Mouse (Mus musculus): ENCODE measurements at regions not wholly inside any gene's neighbourhood (a gene's known extent, or its start where the extent isn't known, plus 50 kb on each side); places are given as distances from the start of the nearest gene placed in this dataset.

DNA sequence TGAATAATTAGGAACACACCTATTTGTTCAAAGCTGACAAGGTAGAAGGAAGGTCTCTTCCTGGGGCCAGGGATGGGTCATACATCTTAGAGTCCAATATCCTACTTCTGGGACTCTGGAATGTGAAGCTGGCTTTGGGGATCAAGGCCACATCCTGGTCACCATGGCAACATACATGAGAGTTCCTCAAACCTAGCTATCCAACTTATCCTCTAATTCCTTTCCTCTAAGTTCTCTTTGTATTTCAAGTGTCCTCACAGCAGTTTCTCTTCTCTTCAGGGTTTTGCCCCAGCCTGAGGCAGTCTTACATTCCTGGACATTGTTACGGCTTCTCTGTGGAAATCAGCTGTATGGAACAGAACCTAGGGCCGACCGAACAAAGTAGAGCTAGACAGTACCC lies 97.0 kb upstream of the Nxt1 start:
- no peaks in the 10 kb centered on the region for H3K36me3 ChIP-seq
- no peak overlapping the region for H3K27ac ChIP-seq
- no peak for DNase-seq (ENCODE audit: low spot score)
- H3K4me1 ChIP-seq: no peaks in the 10 kb centered on the region
- no peaks in the 10 kb centered on the region for H3K9me3 ChIP-seq (replicated peaks)
- WGBS: 86% methylated on average over 3 of the region's 3 CpGs
- no peaks in the 10 kb centered on the region for H3K27me3 ChIP-seq (ENCODE audit: low read depth, poor library complexity, severe bottlenecking)
- no peak overlapping the region for H3K4me3 ChIP-seq

DNA sequence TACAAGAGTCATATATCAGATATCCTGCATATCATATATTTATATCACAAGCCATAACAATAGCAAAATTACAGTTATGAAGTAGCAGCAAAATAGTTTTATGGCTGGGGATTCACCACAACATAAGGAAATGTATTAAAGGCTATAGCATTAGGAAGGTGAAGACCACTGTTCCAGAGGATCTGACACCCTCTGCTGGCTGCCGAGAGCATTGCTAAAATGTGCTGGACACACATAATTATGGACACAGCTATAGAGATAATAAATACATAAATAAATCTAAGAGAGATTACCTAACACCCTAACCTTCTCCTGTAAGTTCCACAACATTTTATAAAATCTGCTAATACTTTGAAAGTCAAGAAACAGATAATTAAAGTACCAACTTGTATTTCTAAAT lies 100.2 kb upstream of the Nxt1 start:
- Histone ChIP-seq H3K4me3 (no peak overlapping the region), H3K27me3 (ENCODE audit: low read depth, poor library complexity, severe bottlenecking) (no peaks in the 10 kb centered on the region), H3K27ac (no peak overlapping the region), H3K4me1 (no peaks in the 10 kb centered on the region), H3K9me3 (replicated peaks) (no peaks in the 10 kb centered on the region), H3K36me3 (no peaks in the 10 kb centered on the region)
- DNase-seq (ENCODE audit: low spot score): peak; percentile 57
- 33% methylated on average over 1 of the region's 1 CpGs for WGBS

DNA sequence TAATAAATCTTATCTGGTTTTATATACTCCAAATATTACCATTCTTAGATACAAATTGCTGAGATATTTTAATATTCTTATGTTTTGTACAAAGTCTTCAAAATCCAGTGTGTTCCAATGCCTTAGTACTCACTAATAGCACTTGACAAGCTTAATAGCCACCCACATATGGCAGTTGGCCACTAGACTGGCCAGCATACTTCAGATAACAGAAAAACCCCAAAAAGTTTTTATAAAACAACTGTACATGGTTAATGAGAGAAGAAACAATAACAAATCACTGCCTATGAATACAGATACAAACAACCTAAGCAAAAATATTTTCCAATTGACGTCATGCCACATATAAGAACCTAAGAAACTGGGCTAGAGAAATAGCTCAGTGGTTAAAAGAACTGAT lies 100.8 kb upstream of the Nxt1 start:
- 100% methylated on average over 1 of the region's 1 CpGs for WGBS
- Histone ChIP-seq H3K27ac (no peak overlapping the region), H3K4me3 (no peak overlapping the region), H3K27me3 (ENCODE audit: low read depth, poor library complexity, severe bottlenecking) (no peaks in the 10 kb centered on the region), H3K4me1 (no peaks in the 10 kb centered on the region), H3K36me3 (no peaks in the 10 kb centered on the region), H3K9me3 (replicated peaks) (no peaks in the 10 kb centered on the region)
- no peak for DNase-seq (ENCODE audit: low spot score)

DNA sequence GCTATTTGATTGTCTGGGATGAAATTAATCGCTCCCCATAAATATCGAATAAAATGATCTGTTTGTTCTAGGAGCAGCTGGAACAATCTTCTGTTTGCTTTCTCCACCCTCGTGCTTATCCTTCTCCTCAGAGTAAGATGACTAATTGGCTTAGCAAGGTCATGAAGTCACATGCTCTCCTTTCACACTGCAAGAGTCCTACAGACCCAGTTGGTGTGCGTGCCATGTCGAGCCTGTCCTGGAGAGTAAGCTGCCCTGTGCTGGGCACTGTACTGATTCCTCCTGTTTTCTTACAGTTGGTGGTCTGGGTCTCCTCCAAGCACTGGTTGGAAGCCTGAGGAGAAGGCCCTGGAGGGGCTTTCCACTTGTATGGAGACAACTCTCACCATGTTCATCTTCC lies 101.4 kb upstream of the Nxt1 start:
- H3K4me3 ChIP-seq: no peak overlapping the region
- 87% methylated on average over 5 of the region's 5 CpGs for WGBS
- DNase-seq (ENCODE audit: low spot score): no peak
- H3K27ac ChIP-seq: no peak overlapping the region
- no peaks in the 10 kb centered on the region for H3K27me3 ChIP-seq (ENCODE audit: low read depth, poor library complexity, severe bottlenecking)
- no peaks in the 10 kb centered on the region for H3K36me3 ChIP-seq
- no peaks in the 10 kb centered on the region for H3K9me3 ChIP-seq (replicated peaks)
- H3K4me1 ChIP-seq: no peaks in the 10 kb centered on the region

DNA sequence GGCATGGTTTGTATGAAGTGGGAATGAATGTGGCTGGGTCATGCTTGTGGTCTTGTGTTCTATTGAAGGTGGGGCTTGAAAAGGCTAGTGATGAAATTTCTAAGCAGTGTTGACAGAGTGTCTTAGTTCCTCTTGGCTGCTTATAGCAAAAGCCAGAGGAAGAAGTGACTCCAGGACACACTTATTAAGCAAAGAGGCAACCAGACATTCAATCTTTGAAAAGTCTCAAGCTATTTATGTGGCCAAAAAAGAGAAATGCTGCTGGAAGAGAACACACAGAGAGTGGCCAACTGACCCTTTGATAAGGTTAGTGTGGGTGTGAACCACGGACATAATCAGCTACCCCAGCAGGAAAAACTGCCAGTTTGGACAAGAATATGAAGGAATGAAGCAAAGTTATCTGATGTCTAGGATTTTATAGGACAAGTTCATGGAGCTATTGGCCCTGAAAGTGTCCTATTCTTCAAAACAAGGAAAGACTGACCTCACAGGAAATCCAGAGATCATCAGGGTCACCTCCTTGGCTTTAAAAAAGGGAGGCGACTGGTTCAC lies 104.4 kb upstream of the Nxt1 start:
- Histone ChIP-seq H3K9me3 (replicated peaks) (no peaks in the 10 kb centered on the region), H3K4me3 (no peak overlapping the region), H3K36me3 (no peaks in the 10 kb centered on the region), H3K4me1 (no peaks in the 10 kb centered on the region), H3K27me3 (ENCODE audit: low read depth, poor library complexity, severe bottlenecking) (no peaks in the 10 kb centered on the region), H3K27ac (no peak overlapping the region)
- 71% methylated on average over 2 of the region's 2 CpGs for WGBS
- no peak for DNase-seq (ENCODE audit: low spot score)

DNA sequence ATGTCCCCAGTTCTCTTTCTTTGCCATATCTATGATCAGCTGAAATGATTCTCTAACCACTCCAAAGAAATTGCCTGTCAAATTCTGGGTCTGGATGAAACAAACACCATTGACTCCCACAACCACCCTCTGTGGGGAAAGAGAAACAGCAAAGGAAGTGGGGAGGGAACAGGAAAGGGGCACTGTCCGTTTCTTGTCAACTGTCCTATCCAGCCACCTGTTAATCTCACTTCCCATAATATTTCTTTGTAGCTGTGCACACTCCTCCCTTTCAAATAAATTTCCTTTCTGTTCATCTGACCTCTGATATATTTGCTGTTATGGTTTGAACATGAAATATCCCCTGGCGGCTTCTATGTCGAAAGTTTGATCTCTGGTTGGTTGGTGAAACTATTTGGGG lies 109.0 kb upstream of the Nxt1 start:
- Histone ChIP-seq H3K4me3 (no peak overlapping the region), H3K4me1 (no peaks in the 10 kb centered on the region), H3K9me3 (replicated peaks) (no peaks in the 10 kb centered on the region), H3K36me3 (no peaks in the 10 kb centered on the region), H3K27ac (no peak overlapping the region), H3K27me3 (ENCODE audit: low read depth, poor library complexity, severe bottlenecking) (no peaks in the 10 kb centered on the region)
- WGBS: 87% methylated on average over 3 of the region's 3 CpGs
- DNase-seq (ENCODE audit: low spot score): no peak

DNA sequence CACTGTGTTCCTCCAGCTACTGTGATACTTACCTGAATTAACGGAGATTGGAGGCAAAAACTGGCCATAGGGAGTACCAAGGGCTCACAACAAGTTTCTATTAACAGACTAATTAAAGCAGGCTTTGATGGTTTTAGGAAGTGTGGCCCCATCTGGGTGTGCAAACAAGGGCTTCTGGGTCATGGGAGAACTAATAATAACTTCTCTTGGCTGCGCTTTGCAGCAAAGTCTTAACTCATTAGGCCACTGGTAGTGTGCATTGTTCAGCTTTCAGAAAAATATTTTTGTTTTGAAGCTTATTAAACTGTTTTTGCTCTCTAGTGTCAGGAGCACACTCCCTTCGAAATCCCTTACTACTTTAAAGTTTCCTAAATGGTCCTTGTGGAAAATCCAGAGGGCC lies 110.4 kb upstream of the Nxt1 start:
- Histone ChIP-seq H3K36me3 (no peaks in the 10 kb centered on the region), H3K27me3 (ENCODE audit: low read depth, poor library complexity, severe bottlenecking) (no peaks in the 10 kb centered on the region), H3K4me3 (no peak overlapping the region), H3K9me3 (replicated peaks) (no peaks in the 10 kb centered on the region), H3K4me1 (no peaks in the 10 kb centered on the region), H3K27ac (no peak overlapping the region)
- DNase-seq (ENCODE audit: low spot score): no peak
- WGBS: 76% methylated on average over 3 of the region's 3 CpGs

DNA sequence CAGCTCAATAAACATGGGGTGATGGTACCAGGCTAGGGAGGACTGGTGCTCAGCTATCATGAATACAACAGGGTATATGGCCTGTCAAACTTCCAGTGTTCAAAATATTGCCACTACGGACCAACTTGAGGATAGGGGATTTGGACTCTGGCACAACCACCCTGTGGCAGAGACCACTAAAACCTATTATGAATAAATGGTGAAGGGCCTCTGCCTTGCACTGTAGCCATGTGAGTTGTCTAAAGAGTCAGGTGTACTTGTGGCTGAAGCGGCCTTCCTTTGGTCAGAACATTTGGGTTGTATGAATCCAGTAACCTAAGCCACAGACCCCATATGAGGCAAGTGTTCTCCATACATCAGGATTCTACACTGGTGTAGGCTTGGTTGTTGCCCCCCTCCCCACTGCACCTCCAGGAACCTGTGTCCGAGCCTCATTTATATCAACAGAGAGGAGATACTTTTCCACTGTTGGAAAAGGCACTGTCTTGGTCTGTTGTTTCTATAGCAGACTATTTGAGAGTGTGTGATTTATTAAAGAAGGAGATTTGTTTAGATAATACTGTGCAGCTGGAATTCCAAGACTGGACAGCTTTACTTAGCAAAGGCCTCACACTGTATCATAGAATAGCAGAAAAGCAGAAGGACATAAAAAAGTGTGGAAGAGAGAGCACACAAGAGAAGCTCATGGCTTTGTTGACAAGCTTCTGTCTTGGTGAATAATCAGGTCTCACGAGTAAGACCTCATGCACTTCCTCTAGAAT lies 112.2 kb upstream of the Nxt1 start:
- DNase-seq (ENCODE audit: low spot score): no peak
- no peaks in the 10 kb centered on the region for H3K27me3 ChIP-seq (ENCODE audit: low read depth, poor library complexity, severe bottlenecking)
- no peaks in the 10 kb centered on the region for H3K36me3 ChIP-seq
- no peaks in the 10 kb centered on the region for H3K4me1 ChIP-seq
- no peak overlapping the region for H3K27ac ChIP-seq
- no peak overlapping the region for H3K4me3 ChIP-seq
- H3K9me3 ChIP-seq (replicated peaks): no peaks in the 10 kb centered on the region
- 79% methylated on average over 4 of the region's 4 CpGs for WGBS

DNA sequence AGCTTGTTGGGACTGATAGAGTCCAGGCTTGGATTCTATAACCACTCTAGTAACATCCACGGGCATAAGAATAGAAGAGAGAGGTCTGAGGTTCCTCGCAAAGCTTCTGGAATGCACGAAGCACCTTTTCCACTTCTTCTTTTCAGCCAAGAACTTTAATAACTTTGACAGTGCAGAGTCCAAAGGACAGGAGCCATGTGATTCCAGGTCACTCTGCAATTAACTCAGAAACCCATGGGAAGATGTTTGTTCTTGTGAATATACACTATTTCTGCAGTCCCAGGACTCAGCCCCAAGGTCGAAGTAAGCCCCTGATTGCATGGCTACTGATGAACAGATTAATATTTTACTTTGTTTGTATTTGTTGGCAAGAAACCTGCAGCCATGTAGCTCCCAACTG lies 113.0 kb upstream of the Nxt1 start:
- no peak for DNase-seq (ENCODE audit: low spot score)
- Histone ChIP-seq H3K4me3 (no peak overlapping the region), H3K27me3 (ENCODE audit: low read depth, poor library complexity, severe bottlenecking) (no peaks in the 10 kb centered on the region), H3K9me3 (replicated peaks) (no peaks in the 10 kb centered on the region), H3K36me3 (no peaks in the 10 kb centered on the region), H3K4me1 (no peaks in the 10 kb centered on the region), H3K27ac (no peak overlapping the region)
- 87% methylated on average over 4 of the region's 4 CpGs for WGBS

DNA sequence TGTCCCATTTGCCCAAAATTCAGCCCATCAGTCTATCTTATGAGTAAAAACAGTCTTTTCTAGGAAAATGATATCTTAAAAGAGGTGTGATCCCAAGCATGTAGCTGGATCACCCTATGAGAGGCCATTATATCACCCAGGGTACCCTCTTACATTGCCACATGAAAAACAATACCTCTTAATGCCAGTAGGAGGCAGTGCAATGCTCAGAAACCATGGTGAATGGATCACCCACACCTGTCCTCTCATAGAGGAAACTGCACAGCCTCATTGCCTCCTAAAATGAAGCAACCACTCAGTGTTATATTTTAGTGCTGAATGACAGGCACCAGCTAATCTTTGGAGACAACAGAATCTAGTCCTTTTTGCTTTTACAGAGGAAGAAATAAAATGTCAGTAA lies 114.0 kb upstream of the Nxt1 start:
- Histone ChIP-seq H3K27ac (no peak overlapping the region), H3K27me3 (ENCODE audit: low read depth, poor library complexity, severe bottlenecking) (no peaks in the 10 kb centered on the region), H3K9me3 (replicated peaks) (no peaks in the 10 kb centered on the region), H3K4me3 (no peak overlapping the region), H3K4me1 (no peaks in the 10 kb centered on the region), H3K36me3 (no peaks in the 10 kb centered on the region)
- DNase-seq (ENCODE audit: low spot score): no peak

DNA sequence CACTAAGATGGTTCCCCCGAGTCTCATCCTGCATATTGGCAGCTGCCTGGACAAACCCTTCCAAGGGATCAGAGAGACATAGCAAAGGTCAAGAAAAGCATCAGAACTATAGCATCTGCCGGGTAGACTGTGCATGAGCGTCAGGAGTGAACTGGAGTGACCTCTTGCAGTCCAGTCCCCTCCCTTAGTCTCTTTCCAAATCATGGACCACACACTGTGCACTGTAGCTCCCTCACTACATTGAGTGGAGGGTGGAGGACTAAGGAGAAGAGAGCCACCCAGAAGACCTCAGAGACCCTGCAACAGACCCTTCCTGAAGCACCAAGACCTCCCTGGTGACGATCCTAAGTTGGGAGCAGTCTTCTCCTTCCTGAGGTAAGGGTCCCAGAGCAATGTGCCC lies 107.8 kb upstream of the Cd93 start:
- WGBS: 84% methylated on average over 4 of the region's 4 CpGs
- no peaks in the 10 kb centered on the region for H3K36me3 ChIP-seq
- no peak overlapping the region for H3K4me3 ChIP-seq
- DNase-seq (ENCODE audit: low spot score): no peak
- H3K27ac ChIP-seq: no peak overlapping the region
- no peaks in the 10 kb centered on the region for H3K9me3 ChIP-seq (replicated peaks)
- no peaks in the 10 kb centered on the region for H3K4me1 ChIP-seq
- H3K27me3 ChIP-seq (ENCODE audit: low read depth, poor library complexity, severe bottlenecking): no peaks in the 10 kb centered on the region

DNA sequence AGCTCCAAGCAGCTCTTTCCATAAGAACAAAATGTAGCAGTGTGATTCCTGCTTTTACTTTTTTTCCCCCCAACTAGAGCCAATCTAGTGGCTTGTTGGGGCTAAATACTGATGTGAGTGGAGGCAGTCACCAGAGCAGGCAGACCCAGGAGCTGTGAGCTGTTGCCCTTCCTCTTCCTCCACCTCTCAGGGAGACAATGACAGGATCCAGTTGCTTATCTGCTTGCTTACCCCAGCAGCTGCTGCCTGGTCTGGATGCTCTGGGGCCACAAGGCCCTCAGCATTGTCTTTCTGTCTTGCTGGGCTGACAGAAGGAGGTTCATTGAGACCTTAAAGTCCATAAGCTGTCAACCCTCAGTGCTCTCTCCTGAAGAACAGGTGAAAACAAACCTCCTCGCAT lies 106.3 kb upstream of the Cd93 start:
- H3K27ac ChIP-seq: no peak overlapping the region
- H3K36me3 ChIP-seq: no peaks in the 10 kb centered on the region
- no peaks in the 10 kb centered on the region for H3K4me1 ChIP-seq
- no peak overlapping the region for H3K4me3 ChIP-seq
- no peaks in the 10 kb centered on the region for H3K27me3 ChIP-seq (ENCODE audit: low read depth, poor library complexity, severe bottlenecking)
- WGBS: 90% methylated on average over 1 of the region's 1 CpGs
- no peak for DNase-seq (ENCODE audit: low spot score)
- H3K9me3 ChIP-seq (replicated peaks): no peaks in the 10 kb centered on the region

DNA sequence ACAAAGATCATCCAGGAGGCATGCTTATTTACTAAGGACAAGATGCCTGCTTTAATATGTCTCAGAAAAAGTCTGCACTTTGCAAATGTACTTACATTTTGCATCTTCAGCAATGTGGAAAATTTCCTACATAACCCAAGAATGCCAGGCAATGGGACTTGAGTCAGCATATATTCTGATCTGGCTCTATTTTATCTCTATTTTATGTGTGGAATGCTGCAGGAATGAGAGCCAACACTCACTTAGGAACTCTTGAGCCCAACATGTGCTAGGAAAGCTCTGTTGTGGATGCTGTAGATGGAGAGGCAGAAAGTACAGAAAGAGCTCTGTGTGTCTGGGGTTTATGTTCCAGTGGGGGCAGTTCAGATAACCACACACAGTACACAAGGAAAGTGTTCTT lies 99.0 kb upstream of the Cd93 start:
- Histone ChIP-seq H3K27me3 (ENCODE audit: low read depth, poor library complexity, severe bottlenecking) (no peaks in the 10 kb centered on the region), H3K4me1 (no peaks in the 10 kb centered on the region), H3K4me3 (no peak overlapping the region), H3K9me3 (replicated peaks) (no peaks in the 10 kb centered on the region), H3K36me3 (no peaks in the 10 kb centered on the region), H3K27ac (no peak overlapping the region)
- no peak for DNase-seq (ENCODE audit: low spot score)

DNA sequence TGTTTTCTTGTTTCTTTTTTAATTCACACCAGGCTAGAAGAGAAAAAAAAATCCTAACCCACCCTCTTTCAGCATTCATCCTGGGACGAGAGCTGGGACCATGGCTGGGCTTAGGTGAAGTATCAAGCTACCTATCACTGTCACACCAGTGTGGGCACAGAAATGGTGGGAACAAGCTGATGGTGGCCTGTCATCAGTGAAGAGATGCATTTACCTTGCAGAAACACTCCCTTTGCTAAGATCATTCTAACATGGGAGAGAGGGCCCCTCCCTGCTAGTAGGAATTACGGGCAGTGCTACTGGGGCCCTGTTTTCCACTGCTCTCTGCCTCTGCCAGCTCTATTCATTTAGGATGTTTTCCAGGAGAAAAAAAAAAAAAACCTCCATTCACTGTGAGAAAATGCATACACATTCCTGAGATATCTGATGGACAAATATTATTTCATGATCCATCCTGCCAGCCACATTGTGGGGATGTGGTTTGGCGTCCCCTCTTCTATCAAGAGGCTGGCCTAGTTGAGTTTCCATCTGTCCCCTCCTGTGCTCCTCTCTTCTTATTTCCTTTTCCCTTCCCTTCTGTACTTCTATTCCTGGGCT lies 94.6 kb upstream of the Cd93 start:
- no peaks in the 10 kb centered on the region for H3K27me3 ChIP-seq (ENCODE audit: low read depth, poor library complexity, severe bottlenecking)
- no peaks in the 10 kb centered on the region for H3K36me3 ChIP-seq
- 82% methylated on average over 3 of the region's 3 CpGs for WGBS
- DNase-seq (ENCODE audit: low spot score): no peak
- no peak overlapping the region for H3K4me3 ChIP-seq
- H3K27ac ChIP-seq: no peak overlapping the region
- no peaks in the 10 kb centered on the region for H3K9me3 ChIP-seq (replicated peaks)
- H3K4me1 ChIP-seq: no peaks in the 10 kb centered on the region

Data from limb, embryonic 10.5 days (tissue).